Comparison of ENCODE assay signal across 10 mouse cellular contexts in genomic region chr16:15254669-15255068, GRCm38 (mm10).
"Had no signal": no experiment of that assay in that cellular context is flagged by ENCODE, and none has a peak within 500 bp of the region (broad histone marks: within the 10 kb centered on the region; RNA-seq: fewer than 3 reads in every experiment).

No protein-coding gene starts in this region.

- H3K4me2 ChIP-seq: limb, embryonic 15.5 days; liver, embryonic 13.5 days; midbrain, embryonic 13.5 days; neural tube, embryonic 15.5 days had no signal

- H3K4me3 ChIP-seq: left cerebral cortex, adult 2 months; limb, embryonic 15.5 days; liver, embryonic 13.5 days; midbrain, embryonic 13.5 days; neural tube, embryonic 15.5 days had no signal

- H3K27ac ChIP-seq: left cerebral cortex, adult 2 months; limb, embryonic 15.5 days; liver, embryonic 13.5 days; midbrain, embryonic 13.5 days; neural tube, embryonic 15.5 days had no signal

- ATAC-seq: liver, postnatal 0 days; midbrain, embryonic 13.5 days had no signal

- H3K27me3 ChIP-seq: limb, embryonic 15.5 days; liver, embryonic 13.5 days; midbrain, embryonic 13.5 days; neural tube, embryonic 15.5 days had no signal

- H3K9ac ChIP-seq: limb, embryonic 15.5 days; liver, embryonic 13.5 days; liver, postnatal 0 days; midbrain, embryonic 13.5 days; neural tube, embryonic 15.5 days had no signal

- H3K4me1 ChIP-seq: liver, embryonic 13.5 days; midbrain, embryonic 13.5 days; neural tube, embryonic 15.5 days had no signal

- DNase-seq: kidney, adult 11 months; liver, embryonic 13.5 days; liver, postnatal 0 days; lung, postnatal 36 days; thymus, adult 18-20 months; thymus, postnatal 14 days had no signal

- H3K36me3 ChIP-seq: limb, embryonic 15.5 days; liver, embryonic 13.5 days; midbrain, embryonic 13.5 days; neural tube, embryonic 15.5 days had no signal

- H3K9me3 ChIP-seq: limb, embryonic 15.5 days; liver, embryonic 13.5 days; midbrain, embryonic 13.5 days; neural tube, embryonic 15.5 days had no signal
